Mouse (Mus musculus) heart, adult 2 months (tissue): Measurements from ENCODE around the gene B9d2. TPM values are rescaled to one million over a fixed set of nuclear protein-coding genes. Genes with fewer than 3 reads are reported as not detected.

Source experiments
- DNase-seq, 2 experiments: peaks; one replicate each; pipeline ENCODE4 v3.0.0; 2021
- H3K27ac ChIP-seq: fragments of 200-600 bp; 2 replicates; pipeline ENCODE4 v1.8.1; 2022
- H3K27me3 ChIP-seq: fragments of 200-500 bp; 2 replicates; pipeline ENCODE4 v1.6.1; 2012; ENCODE audit warnings: mild to moderate bottlenecking, low read length, inconsistent platforms, mixed read lengths; ENCODE audit not compliant: control insufficient read depth, insufficient read depth
- H3K36me3 ChIP-seq: fragments of 200-500 bp; 2 replicates; pipeline ENCODE4 v1.6.1; 2012; ENCODE audit warnings: low read length, inconsistent platforms; ENCODE audit not compliant: control insufficient read depth, insufficient read depth
- H3K4me1 ChIP-seq: fragments of 200-500 bp; 2 replicates; pipeline ENCODE4 v1.6.1; 2011; ENCODE audit warnings: low read length; ENCODE audit not compliant: control insufficient read depth, insufficient read depth
- H3K4me3 ChIP-seq: fragments of 200-600 bp; 2 replicates; pipeline ENCODE4 v1.8.1; 2022
- H3K79me2 ChIP-seq: fragments of 200-500 bp; replicated peaks from 2 replicates; pipeline ENCODE4 v1.6.1; 2012; ENCODE audit warnings: mild to moderate bottlenecking, inconsistent platforms, low read length, moderate library complexity, mixed read lengths; ENCODE audit not compliant: control insufficient read depth, insufficient read depth
- H3K9ac ChIP-seq: fragments of 200-500 bp; 2 replicates; pipeline ENCODE4 v1.6.1; 2012; ENCODE audit warnings: low read depth, mild to moderate bottlenecking, control low read depth, inconsistent platforms, low read length, mixed read lengths
- CTCF ChIP-seq: fragments of 200-600 bp; IDR thresholded peaks from 2 replicates; pipeline ENCODE4 v1.8.1; 2022; ENCODE audit warnings: antibody characterized with exemption, mild to moderate bottlenecking, moderate library complexity
- EP300 ChIP-seq: fragments of 200-500 bp; IDR thresholded peaks from 2 replicates; pipeline ENCODE4 v1.6.1; 2011; ENCODE audit warnings: low read depth, low read length, control low read depth; ENCODE audit not compliant: insufficient read depth
- POLR2A ChIP-seq: fragments of 200-500 bp; IDR thresholded peaks from 2 replicates; pipeline ENCODE4 v1.6.1; 2011; ENCODE audit warnings: mild to moderate bottlenecking, low read depth, low read length, control low read depth; ENCODE audit not compliant: insufficient read depth
- WGBS: fragments of 180-500 bp; shearing (Covaris S2); methylation state at CpG from one replicate; pipeline ENCODE4 v1.1.7; 2018; 5-methylcytosine and 5-hydroxymethylcytosine counted together
- intact Hi-C: fragments of 180-260 bp; cut with DNase I; formaldehyde crosslinking; loops from one replicate; pipeline ENCODE4 v1.15.1; 2025
- polyA plus RNA-seq: library from polyadenylated mRNA; depleted of rRNA; stranded (reverse); fragments of >200 nt; gene quantifications from 2 replicates; pipeline ENCODE4 v1.2.3, GENCODE M21; 2012
- total RNA-seq, 2 experiments: library from RNA; stranded (reverse); gene quantifications; 2 replicates each; pipeline ENCODE4 v1.2.3; 2021

B9d2 gene
- total and polyA plus RNA-seq, 3 experiments, result 7.9 to 32.2 (median 10.2) TPM

DNA sequence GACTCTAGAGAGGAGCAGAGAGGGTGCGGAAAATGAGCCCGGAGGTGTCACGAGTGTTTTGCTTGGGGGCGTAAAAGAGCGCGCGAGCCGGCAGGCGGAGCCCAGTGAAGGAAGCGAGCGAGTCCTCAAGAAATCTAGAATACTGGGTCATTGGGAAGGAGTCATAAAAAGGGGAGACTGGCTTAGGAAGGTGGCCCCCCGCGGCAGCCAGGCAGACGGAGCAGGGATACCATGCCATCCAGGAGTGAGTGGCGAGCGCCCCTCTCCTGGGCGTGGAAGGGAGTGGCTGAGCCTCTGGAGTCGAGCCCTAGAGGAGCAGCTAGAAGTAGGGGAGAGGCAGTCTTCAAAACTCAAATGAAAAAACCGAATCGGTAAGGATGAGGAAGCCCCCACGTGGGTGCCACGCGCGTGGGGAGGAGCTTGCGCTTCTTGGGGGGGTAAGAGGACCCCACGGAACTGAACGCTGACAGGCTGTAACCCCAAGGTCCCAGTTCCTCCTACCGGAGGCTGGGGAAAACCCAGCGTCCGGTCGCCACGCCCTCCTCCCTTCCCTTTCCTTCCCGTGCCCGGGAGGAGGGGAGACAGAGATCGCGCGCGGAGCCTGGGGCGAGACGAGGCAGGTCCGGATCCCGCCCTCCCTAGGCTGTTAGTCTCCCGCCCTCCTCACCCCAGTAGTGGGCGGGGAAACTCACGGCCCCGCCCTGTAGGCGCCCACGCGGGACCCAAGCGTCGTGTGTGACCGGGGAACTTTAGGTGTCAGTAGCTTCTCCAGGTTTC lies 8.4 kb downstream of the B9d2 start:
- H3K9ac ChIP-seq, result peak overlapping the region; percentile 87
- no peaks in the 10 kb centered on the region for H3K36me3 ChIP-seq
- intact Hi-C loops, result loop anchor here (1.0 to 5.0 kb wide), 2 partner anchors 19 to 118 kb away; no protein-coding TSS in a partner anchor
- TF ChIP-seq POLR2A (no peak), CTCF (peak; percentile 18), EP300 (peak; percentile 65)
- H3K4me1 ChIP-seq, result no peaks in the 10 kb centered on the region; the same call in 1 of the 2 replicates
- WGBS, result under 1% methylated on average over 49 of the region's 52 CpGs
- H3K27me3 ChIP-seq, result no peaks in the 10 kb centered on the region
- no peaks in the 10 kb centered on the region for H3K79me2 ChIP-seq
- H3K4me3 ChIP-seq, result peak overlapping the region; percentile 64
- peak overlapping the region; percentile 91 for H3K27ac ChIP-seq
- DNase-seq, result peak; percentile 85 to 90

DNA sequence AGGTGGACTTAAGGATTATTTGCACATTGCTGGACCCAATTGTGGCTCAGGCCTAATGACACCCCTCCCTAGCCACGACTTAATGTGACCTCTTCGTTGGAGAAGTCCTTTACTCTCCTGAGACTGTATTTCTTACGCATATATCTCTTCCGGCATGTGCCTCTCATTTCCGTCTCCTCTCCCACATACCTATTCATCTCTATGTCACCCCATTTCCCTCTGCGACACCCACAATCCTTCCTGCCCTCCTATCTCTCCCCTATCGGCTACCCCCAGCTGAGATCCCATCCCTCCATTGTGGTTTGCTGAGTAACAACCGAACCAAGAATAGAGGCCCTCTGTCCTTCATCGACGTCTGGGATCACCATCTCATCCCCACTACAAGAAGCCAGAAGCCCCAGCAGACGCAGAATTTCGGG lies 9.0 kb downstream of the B9d2 start:
- H3K4me3 ChIP-seq, result peak overlapping the region; percentile 64
- H3K79me2 ChIP-seq, result no peaks in the 10 kb centered on the region
- no peak for DNase-seq
- no peak for TF ChIP-seq POLR2A
- H3K9ac ChIP-seq, result peak overlapping the region; percentile 5
- WGBS, result 20% methylated on average over 12 of the region's 12 CpGs
- no peaks in the 10 kb centered on the region for H3K27me3 ChIP-seq
- H3K27ac ChIP-seq, result peak overlapping the region; percentile 91
- no peaks in the 10 kb centered on the region for H3K36me3 ChIP-seq
- no peaks in the 10 kb centered on the region; the same call in 1 of the 2 replicates for H3K4me1 ChIP-seq
- intact Hi-C loops, result loop anchor here (1.0 to 5.0 kb wide), 2 partner anchors 19 to 118 kb away; no protein-coding TSS in a partner anchor

DNA sequence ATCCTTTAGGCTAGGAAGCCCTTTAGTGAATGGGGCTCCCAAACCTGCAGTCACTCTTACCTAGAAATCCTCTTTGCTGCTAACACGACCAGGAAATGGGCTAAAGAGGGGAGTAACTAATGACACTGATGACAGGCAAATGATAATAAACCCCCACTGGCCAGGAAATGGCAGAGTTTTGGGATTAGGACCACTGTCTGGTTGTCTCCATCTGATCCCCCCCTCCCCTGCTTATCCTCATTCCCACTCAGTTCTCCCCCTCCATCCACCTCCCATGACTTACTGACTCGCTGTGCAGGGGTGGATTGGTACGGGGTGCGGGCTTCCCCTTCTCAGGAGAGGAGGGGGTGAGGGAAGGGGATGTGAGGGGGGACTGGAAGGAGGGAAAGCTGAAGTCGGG lies 9.5 kb downstream of the B9d2 start:
- no peak for DNase-seq
- Histone ChIP-seq H3K9ac (no peak overlapping the region), H3K79me2 (no peaks in the 10 kb centered on the region), H3K4me3 (no peak overlapping the region), H3K4me1 (no peaks in the 10 kb centered on the region; the same call in 1 of the 2 replicates), H3K27ac (peak overlapping the region; percentile 91), H3K36me3 (no peaks in the 10 kb centered on the region), H3K27me3 (no peaks in the 10 kb centered on the region)
- 59% methylated on average over 5 of the region's 5 CpGs for WGBS
- intact Hi-C loops, result no loop called here
- TF ChIP-seq CTCF, result no peak
- TF ChIP-seq POLR2A, result no peak
- no peak for TF ChIP-seq EP300

DNA sequence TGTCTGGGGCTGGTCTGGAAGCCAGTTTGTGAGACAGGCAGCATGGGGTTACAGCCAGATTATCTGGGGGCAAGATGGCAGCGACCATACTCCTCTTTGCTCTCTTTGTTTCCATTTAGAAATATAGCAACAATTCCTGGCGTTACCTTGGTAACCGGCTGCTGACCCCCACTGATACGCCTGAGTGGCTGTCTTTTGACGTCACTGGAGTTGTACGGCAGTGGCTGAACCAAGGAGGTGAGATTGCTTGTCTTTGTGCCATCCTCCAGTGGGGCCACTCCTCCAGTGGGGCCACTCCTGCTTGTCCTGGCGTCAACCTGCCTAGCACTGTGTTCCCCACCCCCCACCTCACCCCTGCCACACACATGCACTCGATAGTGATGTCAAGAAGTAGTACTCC lies 13.5 kb downstream of the B9d2 start:
- intact Hi-C loops, result no loop called here
- H3K4me3 ChIP-seq, result no peak overlapping the region
- no peaks in the 10 kb centered on the region for H3K27me3 ChIP-seq
- H3K79me2 ChIP-seq, result no peaks in the 10 kb centered on the region
- no peak overlapping the region for H3K9ac ChIP-seq
- WGBS, result 76% methylated on average over 8 of the region's 8 CpGs
- no peaks in the 10 kb centered on the region; the same call in 1 of the 2 replicates for H3K4me1 ChIP-seq
- H3K27ac ChIP-seq, result no peak overlapping the region
- H3K36me3 ChIP-seq, result no peaks in the 10 kb centered on the region
- DNase-seq, result no peak
- TF ChIP-seq POLR2A (no peak), EP300 (no peak), CTCF (no peak)

DNA sequence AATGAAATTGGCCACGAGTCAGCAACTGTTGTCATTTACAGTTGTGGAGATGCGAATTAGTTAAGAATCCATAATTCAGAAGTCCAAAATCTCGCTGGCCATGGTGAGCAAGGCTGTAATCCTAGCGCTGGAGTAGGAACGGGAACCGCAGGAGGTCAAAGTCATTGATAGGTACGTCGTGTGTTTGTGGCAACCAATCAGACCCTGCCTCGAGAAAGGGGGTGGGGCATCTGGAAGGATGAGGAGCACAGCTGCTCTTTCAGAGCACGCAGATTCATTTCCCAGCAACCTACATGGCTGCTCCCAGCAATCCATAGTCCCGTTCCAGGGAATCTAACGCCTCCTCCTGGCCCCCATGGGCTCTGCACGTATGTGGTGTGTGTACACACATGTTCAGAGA lies 19.3 kb downstream of the B9d2 start:
- no peak overlapping the region for H3K4me3 ChIP-seq
- intact Hi-C loops, result no loop called here
- no peaks in the 10 kb centered on the region for H3K27me3 ChIP-seq
- WGBS, result 75% methylated on average over 13 of the region's 13 CpGs
- no peak for DNase-seq
- H3K9ac ChIP-seq, result no peak overlapping the region
- TF ChIP-seq EP300, result no peak
- TF ChIP-seq CTCF, result no peak
- no peak for TF ChIP-seq POLR2A
- no peak overlapping the region for H3K27ac ChIP-seq
- peaks cover 8% of the 10 kb centered on the region for H3K4me1 ChIP-seq
- no peaks in the 10 kb centered on the region for H3K36me3 ChIP-seq
- no peaks in the 10 kb centered on the region for H3K79me2 ChIP-seq

DNA sequence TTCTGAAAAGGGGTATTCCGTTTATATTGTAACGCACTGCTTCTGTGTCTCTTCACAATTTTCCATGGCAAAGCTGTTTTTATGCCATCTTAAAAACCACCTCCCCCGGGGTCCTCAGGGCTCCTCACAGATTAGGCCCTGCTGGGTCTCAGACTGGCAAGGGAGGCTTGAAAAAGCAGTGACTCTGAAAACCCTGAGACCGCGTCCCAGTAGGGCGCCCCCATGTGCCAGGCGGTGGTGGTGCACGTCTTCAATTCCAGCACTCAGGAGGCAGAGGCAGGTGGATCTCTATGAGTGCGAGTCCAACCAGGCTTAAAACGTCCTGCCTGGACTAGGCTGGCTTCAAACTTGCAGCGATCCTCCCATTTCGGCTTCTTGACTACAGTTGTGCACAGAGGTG lies 20.2 kb downstream of the B9d2 start:
- H3K9ac ChIP-seq, result no peak overlapping the region
- H3K27ac ChIP-seq, result no peak overlapping the region
- DNase-seq, result no peak
- 80% methylated on average over 12 of the region's 12 CpGs for WGBS
- no peak overlapping the region for H3K4me3 ChIP-seq
- intact Hi-C loops, result no loop called here
- H3K79me2 ChIP-seq, result no peaks in the 10 kb centered on the region
- H3K36me3 ChIP-seq, result peaks cover 4% of the 10 kb centered on the region; the same call in 1 of the 2 replicates
- H3K27me3 ChIP-seq, result no peaks in the 10 kb centered on the region
- TF ChIP-seq CTCF, result peak; percentile 49
- TF ChIP-seq POLR2A, result no peak
- no peak for TF ChIP-seq EP300
- H3K4me1 ChIP-seq, result peaks cover 13% of the 10 kb centered on the region
